ENCODE assay signal across 8 mouse cellular contexts in the genomic region with DNA sequence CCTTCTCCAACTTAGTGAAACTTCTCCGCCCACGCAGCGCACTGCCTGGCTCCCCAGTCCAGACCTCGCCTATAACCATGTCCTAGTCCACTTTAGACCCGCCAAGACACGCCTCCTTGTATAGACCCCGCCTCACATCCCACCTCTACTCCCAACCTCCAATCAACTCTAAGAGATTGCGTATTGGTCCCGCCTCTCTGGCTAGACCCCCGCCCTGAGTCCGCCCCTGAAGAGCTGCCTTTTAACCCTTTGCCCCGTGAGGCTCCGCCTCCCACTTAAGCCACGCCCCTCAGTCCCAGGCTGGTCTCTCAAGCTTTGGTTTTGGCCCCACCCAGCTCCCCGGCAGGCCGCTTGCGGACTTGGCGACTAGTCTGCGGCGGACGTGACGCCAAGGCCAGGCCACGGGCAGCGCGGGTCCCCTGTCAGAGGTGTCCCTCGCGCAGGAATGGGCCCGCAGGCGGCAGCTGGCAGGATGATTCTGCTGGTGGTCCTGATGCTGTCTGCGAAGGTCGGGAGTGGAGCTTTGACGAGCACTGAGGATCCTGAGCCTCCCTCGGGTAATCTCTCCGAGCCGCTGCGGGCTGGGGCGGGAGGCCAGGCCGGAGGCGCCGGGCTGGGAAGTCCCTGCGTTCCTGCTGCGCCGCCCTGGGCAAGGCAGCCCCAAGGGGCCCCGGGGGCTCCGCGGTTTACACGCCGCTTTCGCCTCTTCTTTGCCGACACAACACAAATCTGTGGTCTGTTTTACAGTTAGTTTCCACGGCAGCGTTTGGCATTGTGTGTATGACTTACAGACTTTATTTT. TPM values are rescaled to one million over a fixed set of nuclear protein-coding genes. Genes with fewer than 3 reads are reported as not detected.
DNase-seq lines count a peak whose midpoint lies in the region; ATAC-seq lines count a peak whose summit lies in the region.

A gene (plus strand): TSS at position 309 of the 801 bp plus-strand sequence.

- peak within 1 kb of the TSS; percentile 65 for H3K4me3 ChIP-seq in hindbrain, embryonic 14.5 days (replicated peaks; ENCODE audit: low read length)

- peak; percentile 98 for DNase-seq in R1 (ENCODE audit: low read depth, low spot score)
- peak; percentile 97 to 99 for DNase-seq in cerebellum, postnatal 25 days
- peak; percentile 87 to 92 for DNase-seq in frontal cortex, postnatal 25 days (ENCODE audit: low spot score in 2 of 2)
- DNase-seq in hindbrain, embryonic 14.5 days (ENCODE audit: low spot score): peak; percentile 93
- DNase-seq in layer of hippocampus, postnatal 36 days: peak; percentile 94
- DNase-seq in lung, postnatal 36 days: peak; percentile 100
- peak; percentile 97 for DNase-seq in retina, postnatal 1 day
- peak; percentile 99 for DNase-seq in urinary bladder, adult 18-20 months (ENCODE audit: low spot score in 2 of 2)

- no peaks in the 10 kb centered on the region for H3K27me3 ChIP-seq in hindbrain, embryonic 14.5 days (ENCODE audit: control insufficient read depth, insufficient read depth, low read length)

- peaks cover 7% of the 10 kb centered on the region for H3K4me1 ChIP-seq in hindbrain, embryonic 14.5 days (replicated peaks; ENCODE audit: control insufficient read depth, insufficient read depth, low read length)

- H3K4me2 ChIP-seq in hindbrain, embryonic 14.5 days (replicated peaks): peak within 1 kb of the TSS; percentile 76

- peak within 1 kb of the TSS; percentile 76 for H3K9ac ChIP-seq in hindbrain, embryonic 14.5 days

- peak; percentile 100 for ATAC-seq in hindbrain, embryonic 14.5 days (ENCODE audit: low FRiP score)

- H3K36me3 ChIP-seq in hindbrain, embryonic 14.5 days (replicated peaks; ENCODE audit: control insufficient read depth, insufficient read depth): no peaks in the 10 kb centered on the region

- peak within 1 kb of the TSS; percentile 39; the same call in 1 of the 2 replicates for H3K27ac ChIP-seq in hindbrain, embryonic 14.5 days

- WGBS in hindbrain, embryonic 14.5 days: under 1% methylated on average over 52 of the region's 52 CpGs

- no peaks in the 10 kb centered on the region for H3K9me3 ChIP-seq in hindbrain, embryonic 14.5 days (ENCODE audit: control insufficient read depth, low read length)

RNA-seq across cellular contexts. Expression of the gene that starts here (rescaled TPM):
- 28.8 TPM in 2 replicates for polyA plus RNA-seq in hindbrain, embryonic 14.5 days (2014; fragmentation: Nextera tagmentation; extraction: Ambion mirVana)
- 10 to 100 TPM; 17.3 to 18.8 TPM for total RNA-seq in layer of hippocampus, postnatal 36 days (2021)

Comparison
In these comparisons a context has a peak if more than half of its experiments do, and no peak if none do; other contexts are left out.
1. Peak in every context shown above with its lines: DNase-seq, ATAC-seq, H3K4me3 ChIP-seq and H3K27ac ChIP-seq.